Mouse (Mus musculus) B cell, adult 62 days (primary cell): ENCODE results near the gene Mrpl37. TPM values are rescaled to one million over a fixed set of nuclear protein-coding genes. Genes with fewer than 3 reads are reported as not detected.

Experiments used
- total RNA-seq: library from RNA; stranded (reverse); gene quantifications from 4 replicates; pipeline ENCODE4 v1.2.4, GENCODE M21; 2023

Gene Mrpl37
- total RNA-seq, result 69.3 to 77.2 TPM (median 75.1 TPM) in 4 replicates

GRCm38 (mm10) chr4:107066252-107067124 lies at the start of gene Mrpl37, which contains the start of gene Cyb5rl:
Mrpl37 (minus strand) TSS chr4:107066868.
Cyb5rl (plus strand) TSS chr4:107066988.

GRCm38 (mm10) chr4:107096841-107097373 lies 30.2 kb upstream of the Mrpl37 start, which contains the start of gene Cdcp2:
Cdcp2 (plus strand) TSS chr4:107096891.

Other genes with a start within 250 kb of the Mrpl37 start
- gene Ssbp3, start 156.2 kb downstream of the Mrpl37 start, total RNA-seq, result 29.9 to 42.2 TPM (median 37.5 TPM) in 4 replicates
- 6.3 to 17.5 TPM (median 12.8 TPM) in 4 replicates for gene Cyb5rl, start 120 bp upstream of the Mrpl37 start, total RNA-seq
- gene Cdcp2, start 30.0 kb upstream of the Mrpl37 start, total RNA-seq, result 0.22 to 0.95 TPM in 2 of 4 replicates, not detected in the others
- gene Tmem59, start 111.5 kb upstream of the Mrpl37 start, total RNA-seq, result 76.8 to 87.5 TPM (median 81.0 TPM) in 4 replicates
- 33.6 to 40.0 TPM (median 36.0 TPM) in 4 replicates for gene Tceanc2, start 112.2 kb upstream of the Mrpl37 start, total RNA-seq
- not detected in 4 replicates for gene Ldlrad1, start 142.3 kb upstream of the Mrpl37 start, total RNA-seq
- gene Lrrc42, start 186.7 kb upstream of the Mrpl37 start, total RNA-seq, result 16.1 to 25.8 TPM (median 22.4 TPM) in 4 replicates
- 9.9 to 19.2 TPM (median 13.7 TPM) in 4 replicates for gene Hspb11, start 186.7 kb upstream of the Mrpl37 start, total RNA-seq
- gene Dio1, start 240.3 kb upstream of the Mrpl37 start, total RNA-seq, result not detected in 4 replicates
- 37.6 to 46.4 TPM (median 43.4 TPM) in 4 replicates for gene Yipf1, start 247.5 kb upstream of the Mrpl37 start, total RNA-seq